Comparison of ENCODE assay signal across 8 mouse cellular contexts in the genomic region with DNA sequence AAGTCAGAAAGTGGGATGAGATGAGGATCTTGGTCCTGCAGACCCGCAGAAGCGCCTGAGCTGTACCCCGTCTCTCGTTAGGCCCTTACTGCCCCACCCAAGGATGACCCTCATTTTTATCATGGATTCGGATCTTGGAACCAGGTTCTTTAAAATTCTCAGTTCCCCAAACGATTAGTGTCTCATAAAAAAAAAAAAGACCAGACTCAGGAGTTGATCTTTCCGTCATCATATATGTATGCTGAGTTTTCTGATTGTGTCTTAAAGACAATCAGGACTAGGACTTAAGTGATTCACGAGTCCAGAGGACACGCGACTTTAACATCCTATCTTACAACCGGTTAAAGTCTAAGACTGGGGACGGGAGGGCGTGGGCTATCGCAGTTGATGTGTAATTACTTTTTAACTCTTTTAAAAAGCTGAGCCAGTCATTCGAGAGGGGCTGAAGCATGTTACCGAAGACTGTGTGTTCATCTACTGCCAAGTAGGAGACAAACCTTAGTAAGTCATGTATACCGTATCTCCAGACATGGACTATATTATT. TPM values are rescaled to one million over a fixed set of nuclear protein-coding genes. Genes with fewer than 3 reads are reported as not detected.
DNase-seq lines count a peak whose midpoint lies in the region; ATAC-seq and TF ChIP-seq lines count a peak whose summit lies in the region.

No protein-coding gene starts in this region.

- 18% methylated on average over 17 of the region's 17 CpGs for WGBS in cerebellum, adult 2 months
- WGBS in hindbrain, postnatal 0 days: 18% methylated on average over 17 of the region's 17 CpGs
- 10% methylated on average over 17 of the region's 17 CpGs for WGBS in liver, postnatal 0 days (ENCODE audit: insufficient replicate concordance)

- H3K36me3 ChIP-seq in MEL (ENCODE audit: control insufficient read depth in 1 of 2, insufficient read depth in 2 of 2, low read length in 2 of 2): peaks cover 0 to 13% of the 10 kb centered on the region in 2 experiments; a peak in 2 of 4 replicates
- peaks cover 22% of the 10 kb centered on the region for H3K36me3 ChIP-seq in hindbrain, postnatal 0 days (ENCODE audit: insufficient read depth, low read length)
- H3K36me3 ChIP-seq in liver, postnatal 0 days (replicated peaks; ENCODE audit: insufficient read depth, low read length): 0 out of 2 replicates have a peak, but pooled peaks cover 11% of the 10 kb centered on the region

- peak; percentile 8 to 38; a peak in 1 of 4 replicates for TF ChIP-seq EP300 in MEL (IDR thresholded peaks at IDR 0.05; ENCODE audit: low read depth in 1 of 2, low read length in 2 of 2)
- TF ChIP-seq EP300 in liver, postnatal 0 days (IDR thresholded peaks at IDR 0.05; ENCODE audit: low read depth): no peak

- H3K4me3 ChIP-seq in cerebellum, adult 2 months (replicated peaks; ENCODE audit: insufficient read depth, low read depth, low read length): peak overlapping the region; percentile 75
- H3K4me3 ChIP-seq in MEL (ENCODE audit: control insufficient read depth in 1 of 2, insufficient read depth in 1 of 2, low read depth in 2 of 2, low read length in 2 of 2): peak overlapping the region; percentile 58 to 94
- H3K4me3 ChIP-seq in hindbrain, postnatal 0 days (ENCODE audit: low read length): peak overlapping the region; percentile 87
- peak overlapping the region; percentile 74 for H3K4me3 ChIP-seq in liver, postnatal 0 days (ENCODE audit: low read depth, low read length)

- H3K4me1 ChIP-seq in cerebellum, adult 2 months (ENCODE audit: control insufficient read depth, insufficient read depth, low read length): peaks cover 28% of the 10 kb centered on the region
- peaks cover 0 to 12% of the 10 kb centered on the region in 2 experiments; a peak in 3 of 4 replicates for H3K4me1 ChIP-seq in MEL (ENCODE audit: control insufficient read depth in 1 of 2, insufficient read depth in 2 of 2, low read length in 2 of 2)
- peaks cover 19% of the 10 kb centered on the region for H3K4me1 ChIP-seq in hindbrain, postnatal 0 days (ENCODE audit: insufficient read depth, low read length)
- peaks cover 10% of the 10 kb centered on the region for H3K4me1 ChIP-seq in liver, postnatal 0 days (ENCODE audit: insufficient read depth)

- H3K79me2 ChIP-seq in MEL (ENCODE audit: control insufficient read depth, insufficient read depth, low read length, poor library complexity): peaks cover 38% of the 10 kb centered on the region

- H3K4me2 ChIP-seq in hindbrain, postnatal 0 days (ENCODE audit: low read depth, low read length): peak overlapping the region; percentile 80
- peak overlapping the region; percentile 94 for H3K4me2 ChIP-seq in liver, postnatal 0 days (ENCODE audit: low read depth, low read length)

- ATAC-seq in hindbrain, postnatal 0 days: no peak
- ATAC-seq in liver, postnatal 0 days: no peak

- H3K27ac ChIP-seq in cerebellum, adult 2 months (ENCODE audit: insufficient read depth, low read length): no peak overlapping the region
- peak overlapping the region; percentile 64 for H3K27ac ChIP-seq in MEL (ENCODE audit: control insufficient read depth, low read depth, low read length)
- H3K27ac ChIP-seq in hindbrain, postnatal 0 days: no peak overlapping the region
- H3K27ac ChIP-seq in liver, postnatal 0 days (ENCODE audit: low read depth): peak overlapping the region; percentile 58; the same call in 1 of the 2 replicates

- no peak for TF ChIP-seq POLR2A in cerebellum, adult 2 months (IDR thresholded peaks at IDR 0.05; ENCODE audit: borderline replicate concordance, insufficient read depth, low read length)
- no peak for TF ChIP-seq POLR2A in MEL (IDR thresholded peaks at IDR 0.05; ENCODE audit: control insufficient read depth in 1 of 2, insufficient read depth in 1 of 2, low read depth in 1 of 2, low read length in 2 of 2, poor library complexity in 1 of 2)

- no peak for TF ChIP-seq CTCF in cerebellum, adult 2 months (IDR thresholded peaks at IDR 0.05; ENCODE audit: borderline replicate concordance, insufficient read depth, low read depth, low read length)
- no peak for TF ChIP-seq CTCF in MEL (IDR thresholded peaks at IDR 0.05 in 2 of 3, conservative IDR thresholded peaks at IDR 0.05 in 1 of 3; ENCODE audit: control insufficient read depth in 1 of 3, insufficient read depth in 1 of 3, low read depth in 2 of 3, low read length in 3 of 3, poor library complexity in 1 of 3, severe bottlenecking in 1 of 3)
- no peak for TF ChIP-seq CTCF in hindbrain, postnatal 0 days (IDR thresholded peaks at IDR 0.05; ENCODE audit: low read depth)
- TF ChIP-seq CTCF in liver, postnatal 0 days (IDR thresholded peaks at IDR 0.05; ENCODE audit: low read depth): no peak

- no peak for DNase-seq in cerebellum, adult 2 months
- no peak for DNase-seq in cerebellum, adult 18-20 months
- DNase-seq in MEL (ENCODE audit: low read depth, low spot score): peak; percentile 64
- no peak for DNase-seq in hindbrain, postnatal 0 days (ENCODE audit: low spot score)
- no peak for DNase-seq in liver, postnatal 0 days
- no peak for DNase-seq in frontal cortex, postnatal 25 days (ENCODE audit: low spot score in 2 of 2)
- DNase-seq in testis, postnatal 14 days (ENCODE audit: low spot score): no peak
- no peak for DNase-seq in Muller cell, postnatal 12 days (ENCODE audit: inconsistent ontology term)

- H3K9ac ChIP-seq in MEL (ENCODE audit: control insufficient read depth, low read depth, low read length, poor library complexity, severe bottlenecking): peak overlapping the region; percentile 96
- peak overlapping the region; percentile 79 for H3K9ac ChIP-seq in hindbrain, postnatal 0 days (replicated peaks; ENCODE audit: low read length)
- peak overlapping the region; percentile 80 for H3K9ac ChIP-seq in liver, postnatal 0 days (replicated peaks)

- no peak for TF ChIP-seq RAD21 in MEL (IDR thresholded peaks at IDR 0.05; ENCODE audit: low read depth, low read length)

- no peaks in the 10 kb centered on the region for H3K9me3 ChIP-seq in MEL (replicated peaks; ENCODE audit: insufficient read depth, low read length)
- no peaks in the 10 kb centered on the region for H3K9me3 ChIP-seq in hindbrain, postnatal 0 days (ENCODE audit: low read length)
- no peaks in the 10 kb centered on the region for H3K9me3 ChIP-seq in liver, postnatal 0 days (ENCODE audit: low read length)

- no peaks in the 10 kb centered on the region for H3K27me3 ChIP-seq in cerebellum, adult 2 months (ENCODE audit: control insufficient read depth, insufficient read depth, low read length)
- H3K27me3 ChIP-seq in MEL (ENCODE audit: control insufficient read depth in 1 of 2, insufficient read depth in 2 of 2, low read length in 2 of 2): no peaks in the 10 kb centered on the region
- H3K27me3 ChIP-seq in hindbrain, postnatal 0 days (ENCODE audit: insufficient read depth, low read length): no peaks in the 10 kb centered on the region
- no peaks in the 10 kb centered on the region for H3K27me3 ChIP-seq in liver, postnatal 0 days (ENCODE audit: insufficient read depth, low read length)

TF ChIP-seq in MEL, 35 proteins besides CTCF, POLR2A, EP300 and RAD21 (continues in another document):
- TF ChIP-seq RCOR1 (IDR thresholded peaks at IDR 0.05; ENCODE audit: low read depth, low read length) (peak; percentile 35; the same call in 1 of the 2 replicates), TAL1 (IDR thresholded peaks at IDR 0.05; ENCODE audit: low read length) (no peak), MAX (IDR thresholded peaks at IDR 0.05; ENCODE audit: low read length) (no peak; the same call in 1 of the 2 replicates)

RNA-seq across cellular contexts. Expression of a gene that starts 0.6 kb away (rescaled TPM):
- 51.4 and 62.2 TPM in 2 replicates for polyA plus RNA-seq in cerebellum, adult 2 months (2012; rRNA removed)
- total RNA-seq in MEL (2012; rRNA removed): 194 and 210 TPM in 2 replicates
- 100 to 1,000 TPM in 1 of 2 experiments, not detected in 1; 196 TPM for polyA plus RNA-seq in MEL (2012; ENCODE audit: insufficient read depth in 1 of 2, insufficient read length in 2 of 2, low read depth in 1 of 2, low replicate concordance in 2 of 2, missing spikeins in 1 of 2)
- total RNA-seq in hindbrain, postnatal 0 days (2014; rRNA removed): 46.6 and 51.2 TPM in 2 replicates
- 161 and 162 TPM in 2 replicates for polyA plus RNA-seq in hindbrain, postnatal 0 days (2015; fragmentation: Nextera tagmentation; extraction: Ambion mirVana)
- 71.3 and 76.8 TPM in 2 replicates for polyA plus RNA-seq in liver, postnatal 0 days (2015; fragmentation: Nextera tagmentation; extraction: Ambion mirVana)

RNA-seq across cellular contexts. Expression of a gene that starts 0.6 kb away (rescaled TPM):
- polyA plus RNA-seq in cerebellum, adult 2 months (2012; rRNA removed): 19.4 and 19.8 TPM in 2 replicates
- total RNA-seq in MEL (2012; rRNA removed): 17.5 and 19.6 TPM in 2 replicates
- 10 to 100 TPM in 1 of 2 experiments, not detected in 1; 14.5 TPM for polyA plus RNA-seq in MEL (2012; ENCODE audit: insufficient read depth in 1 of 2, insufficient read length in 2 of 2, low read depth in 1 of 2, low replicate concordance in 2 of 2, missing spikeins in 1 of 2)
- 12.0 and 14.4 TPM in 2 replicates for total RNA-seq in hindbrain, postnatal 0 days (2014; rRNA removed)
- polyA plus RNA-seq in hindbrain, postnatal 0 days (2015; fragmentation: Nextera tagmentation; extraction: Ambion mirVana): 17.0 and 17.2 TPM in 2 replicates
- 1.7 and 1.8 TPM in 2 replicates for polyA plus RNA-seq in liver, postnatal 0 days (2015; fragmentation: Nextera tagmentation; extraction: Ambion mirVana)

RNA-seq across cellular contexts. Expression of a gene that starts 1.3 kb away (rescaled TPM):
- 2.8 and 3.1 TPM in 2 replicates for polyA plus RNA-seq in cerebellum, adult 2 months (2012; rRNA removed)
- total RNA-seq in MEL (2012; rRNA removed): 1.5 and 1.6 TPM in 2 replicates
- polyA plus RNA-seq in MEL (2012; ENCODE audit: insufficient read depth in 1 of 2, insufficient read length in 2 of 2, low read depth in 1 of 2, low replicate concordance in 2 of 2, missing spikeins in 1 of 2): 1 to 10 TPM in 1 of 2 experiments, not detected in 1; 2.0 TPM
- 1.7 and 1.8 TPM in 2 replicates for total RNA-seq in hindbrain, postnatal 0 days (2014; rRNA removed)
- 1.2 and 1.4 TPM in 2 replicates for polyA plus RNA-seq in hindbrain, postnatal 0 days (2015; fragmentation: Nextera tagmentation; extraction: Ambion mirVana)
- polyA plus RNA-seq in liver, postnatal 0 days (2015; fragmentation: Nextera tagmentation; extraction: Ambion mirVana): not detected in 2 replicates

RNA-seq across cellular contexts. Expression of a gene that starts 7.5 kb away (rescaled TPM):
- 28.5 and 31.7 TPM in 2 replicates for polyA plus RNA-seq in cerebellum, adult 2 months (2012; rRNA removed)
- total RNA-seq in MEL (2012; rRNA removed): 18.2 and 21.1 TPM in 2 replicates
- 10 to 100 TPM in 1 of 2 experiments, not detected in 1; 12.1 TPM for polyA plus RNA-seq in MEL (2012; ENCODE audit: insufficient read depth in 1 of 2, insufficient read length in 2 of 2, low read depth in 1 of 2, low replicate concordance in 2 of 2, missing spikeins in 1 of 2)
- total RNA-seq in hindbrain, postnatal 0 days (2014; rRNA removed): 11.0 and 20.3 TPM in 2 replicates
- 39.5 and 44.5 TPM in 2 replicates for polyA plus RNA-seq in hindbrain, postnatal 0 days (2015; fragmentation: Nextera tagmentation; extraction: Ambion mirVana)
- 12.2 and 12.5 TPM in 2 replicates for polyA plus RNA-seq in liver, postnatal 0 days (2015; fragmentation: Nextera tagmentation; extraction: Ambion mirVana)

RNA-seq across cellular contexts. Expression of a gene that starts 59.1 kb away (rescaled TPM):
- polyA plus RNA-seq in cerebellum, adult 2 months (2012; rRNA removed): 9.6 TPM in 2 replicates
- total RNA-seq in MEL (2012; rRNA removed): not detected in 2 replicates
- polyA plus RNA-seq in MEL (2012; ENCODE audit: insufficient read depth in 1 of 2, insufficient read length in 2 of 2, low read depth in 1 of 2, low replicate concordance in 2 of 2, missing spikeins in 1 of 2): not detected
- total RNA-seq in hindbrain, postnatal 0 days (2014; rRNA removed): 5.7 and 8.1 TPM in 2 replicates
- 6.8 and 7.5 TPM in 2 replicates for polyA plus RNA-seq in hindbrain, postnatal 0 days (2015; fragmentation: Nextera tagmentation; extraction: Ambion mirVana)
- not detected in 2 replicates for polyA plus RNA-seq in liver, postnatal 0 days (2015; fragmentation: Nextera tagmentation; extraction: Ambion mirVana)

Comparison
In these comparisons a context has a peak if more than half of its experiments do, and no peak if none do; other contexts are left out.
1. H3K27ac ChIP-seq: peak in MEL (single experiment) and liver, postnatal 0 days (single experiment); none in cerebellum, adult 2 months (single experiment) and hindbrain, postnatal 0 days (single experiment).
2. Peak in every context shown above with its lines, with median percentiles within 50 percentile points of each other: H3K4me3 ChIP-seq and H3K9ac ChIP-seq.